In genomic region chr16:35199721-35200431, GRCm38 (mm10) we compare ENCODE assay signal across 11 mouse cellular contexts. TPM values are rescaled to one million over a fixed set of nuclear protein-coding genes. Genes with fewer than 3 reads are reported as not detected.
DNase-seq lines count a peak whose midpoint lies in the region; ATAC-seq and TF ChIP-seq lines count a peak whose summit lies in the region.
"Had no signal": no experiment of that assay in that cellular context is flagged by ENCODE, and none has a peak within 500 bp of the region (broad histone marks: within the 10 kb centered on the region; RNA-seq: fewer than 3 reads in every experiment).

No protein-coding gene starts in this region.

- no peaks in the 10 kb centered on the region for H3K27me3 ChIP-seq in heart, embryonic 12.5 days (replicated peaks)
- no peaks in the 10 kb centered on the region for H3K27me3 ChIP-seq in neural tube, embryonic 13.5 days
- H3K27me3 ChIP-seq in lung, embryonic 14.5 days (ENCODE audit: insufficient read depth, low read length): no peaks in the 10 kb centered on the region
- H3K27me3 ChIP-seq: limb, embryonic 12.5 days had no signal

- peak; percentile 16; the same call in 1 of the 2 replicates for ATAC-seq in heart, embryonic 12.5 days (ENCODE audit: insufficient number of reproducible peaks, low FRiP score)
- ATAC-seq in neural tube, embryonic 13.5 days (ENCODE audit: low read depth): no peak
- ATAC-seq in lung, embryonic 14.5 days (ENCODE audit: insufficient read depth): peak; percentile 87

- no peaks in the 10 kb centered on the region for H3K9me3 ChIP-seq in heart, embryonic 12.5 days (replicated peaks)
- no peaks in the 10 kb centered on the region for H3K9me3 ChIP-seq in neural tube, embryonic 13.5 days
- no peaks in the 10 kb centered on the region for H3K9me3 ChIP-seq in lung, embryonic 14.5 days (ENCODE audit: low read depth, low read length)
- H3K9me3 ChIP-seq: limb, embryonic 12.5 days had no signal

- 0 out of 2 replicates have a peak, but pooled peaks have one; percentile 1 for TF ChIP-seq CTCF in lung, embryonic 14.5 days (IDR thresholded peaks at IDR 0.05; ENCODE audit: low read depth)

- DNase-seq in heart, adult 11 months: no peak
- no peak for DNase-seq in neural tube, embryonic 10.5 days (ENCODE audit: extremely low spot score, low spot score)
- peak; percentile 72 for DNase-seq in lung, embryonic 14.5 days
- DNase-seq in adrenal gland, postnatal 14 days: no peak
- DNase-seq in gastrocnemius, postnatal 10 days: no peak
- no peak for DNase-seq in cerebellum, postnatal 25 days
- DNase-seq: spleen, adult 18-20 months had no signal

- H3K4me3 ChIP-seq in heart, embryonic 12.5 days: no peak overlapping the region
- H3K4me3 ChIP-seq in neural tube, embryonic 13.5 days: no peak overlapping the region
- H3K4me3 ChIP-seq in lung, embryonic 14.5 days (ENCODE audit: low read depth, low read length): no peak overlapping the region
- H3K4me3 ChIP-seq: limb, embryonic 12.5 days; myocyte had no signal

- no peak overlapping the region for H3K4me2 ChIP-seq in heart, embryonic 12.5 days
- no peak overlapping the region for H3K4me2 ChIP-seq in neural tube, embryonic 13.5 days
- no peak overlapping the region for H3K4me2 ChIP-seq in lung, embryonic 14.5 days
- H3K4me2 ChIP-seq: limb, embryonic 12.5 days had no signal

- WGBS in heart, embryonic 12.5 days: 59% methylated on average over 6 of the region's 6 CpGs
- 77% methylated on average over 6 of the region's 6 CpGs for WGBS in neural tube, embryonic 13.5 days
- 42% methylated on average over 6 of the region's 6 CpGs for WGBS in lung, embryonic 14.5 days

- peak overlapping the region; percentile 81 for H3K27ac ChIP-seq in heart, embryonic 12.5 days (ENCODE audit: poor library complexity, severe bottlenecking)
- 0 out of 2 replicates have a peak overlapping the region, but pooled peaks have one; percentile 4 for H3K27ac ChIP-seq in neural tube, embryonic 13.5 days (replicated peaks)
- H3K27ac ChIP-seq in lung, embryonic 14.5 days (ENCODE audit: low read depth): peak overlapping the region; percentile 87
- H3K27ac ChIP-seq: limb, embryonic 12.5 days had no signal

- H3K4me1 ChIP-seq in heart, embryonic 12.5 days (replicated peaks): peaks cover 38% of the 10 kb centered on the region
- H3K4me1 ChIP-seq in neural tube, embryonic 13.5 days (replicated peaks): peaks cover 5% of the 10 kb centered on the region
- peaks cover 23% of the 10 kb centered on the region for H3K4me1 ChIP-seq in lung, embryonic 14.5 days (ENCODE audit: insufficient read depth)

- H3K9ac ChIP-seq in heart, embryonic 12.5 days: no peak overlapping the region
- no peak overlapping the region for H3K9ac ChIP-seq in neural tube, embryonic 13.5 days
- H3K9ac ChIP-seq in lung, embryonic 14.5 days: no peak overlapping the region
- H3K9ac ChIP-seq: limb, embryonic 12.5 days had no signal

- H3K36me3 ChIP-seq in heart, embryonic 12.5 days: no peaks in the 10 kb centered on the region
- no peaks in the 10 kb centered on the region for H3K36me3 ChIP-seq in neural tube, embryonic 13.5 days
- no peaks in the 10 kb centered on the region for H3K36me3 ChIP-seq in lung, embryonic 14.5 days (ENCODE audit: insufficient read depth)
- H3K36me3 ChIP-seq: limb, embryonic 12.5 days had no signal

RNA-seq across cellular contexts. Expression of gene Adcy5, which starts 45.2 kb away (rescaled TPM):
- polyA plus RNA-seq in heart, embryonic 12.5 days (2016; fragmentation: Nextera tagmentation; extraction: Ambion mirVana): 7.8 and 8.3 TPM in 2 replicates
- 4.0 and 5.3 TPM in 2 replicates for polyA plus RNA-seq in neural tube, embryonic 13.5 days (2015; fragmentation: Nextera tagmentation; extraction: Ambion mirVana)
- polyA plus RNA-seq in lung, embryonic 14.5 days (2014; fragmentation: Nextera tagmentation; extraction: Ambion mirVana): 1.8 and 1.9 TPM in 2 replicates
- total RNA-seq in adrenal gland, postnatal 14 days (2021): 6.3 and 8.9 TPM in 2 replicates
- 1 to 10 TPM; 2.4 to 3.1 TPM for total RNA-seq in gastrocnemius, postnatal 10 days (2021)
- polyA plus RNA-seq: myocyte had no signal

Comparison
In these comparisons a context has a peak if more than half of its experiments do, and no peak if none do; other contexts are left out.
1. H3K27ac ChIP-seq: peak in every context shown above with its lines; median percentile 87 in lung, embryonic 14.5 days; 81 in heart, embryonic 12.5 days; 4 in neural tube, embryonic 13.5 days.